Mouse (Mus musculus): ENCODE results near the gene Smad5. TPM values are rescaled to one million over a fixed set of nuclear protein-coding genes. Genes with fewer than 3 reads are reported as not detected.

Gene Smad5
- polyA plus RNA-seq (2012; ENCODE audit: insufficient read depth, insufficient read length, missing spikeins) = 10.2 and 11.5 TPM in 2 replicates

DNA sequence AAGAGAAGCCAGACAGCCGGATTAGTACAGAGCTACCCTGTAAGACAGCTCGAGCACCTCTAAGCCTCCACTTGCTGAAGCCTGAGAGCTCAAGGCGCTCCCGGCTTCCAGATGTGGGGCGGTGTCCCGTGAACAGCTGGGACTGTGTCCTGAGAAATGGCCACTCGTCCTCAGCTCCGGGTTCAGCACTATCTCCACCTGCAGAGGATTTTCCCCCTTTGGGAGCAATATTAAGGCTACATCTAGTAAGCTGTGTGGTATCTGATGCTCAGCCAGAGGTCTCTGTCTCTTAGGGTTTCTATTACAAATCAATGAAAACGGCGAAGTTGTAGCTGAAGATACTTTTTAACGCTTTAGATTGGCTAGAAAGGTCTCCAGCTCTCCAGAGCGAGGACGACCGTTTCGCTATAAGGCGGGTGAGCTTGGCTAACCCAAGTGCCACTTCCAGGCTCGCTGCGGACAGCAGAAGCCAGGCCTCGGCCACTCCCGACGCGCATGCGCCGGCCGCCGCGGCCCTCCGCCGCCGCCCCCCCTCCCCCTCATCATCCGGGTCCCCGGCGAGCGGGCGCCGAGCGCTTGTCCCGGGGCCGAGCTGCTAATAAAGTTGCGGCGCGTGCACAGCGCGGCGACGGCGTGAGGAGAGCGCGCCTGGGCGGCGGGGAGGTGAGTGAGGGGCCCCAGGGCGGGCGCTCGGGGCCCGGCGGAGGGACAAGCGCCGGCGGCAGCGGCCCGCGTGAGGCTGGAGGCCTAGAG, at the start of gene Smad5:
TSS of gene Smad5 (plus strand) at position 542 of the 753 bp plus-strand sequence.
- Histone ChIP-seq H3K4me3 (ENCODE audit: insufficient read depth, low read length) (peak within 1 kb of the TSS; percentile 73), H3K27ac (ENCODE audit: insufficient read depth, low read depth, low read length) (peak within 1 kb of the TSS; percentile 58), H3K4me1 (ENCODE audit: control insufficient read depth, insufficient read depth, low read length) (peaks cover 20% of the 10 kb centered on the region)
- TF ChIP-seq CTCF (IDR thresholded peaks at IDR 0.05; ENCODE audit: low read depth, low read length) (no peak), POLR2A (IDR thresholded peaks at IDR 0.05; ENCODE audit: borderline replicate concordance, low read depth, low read length) (no peak; the same call in 1 of the 2 replicates)

DNA sequence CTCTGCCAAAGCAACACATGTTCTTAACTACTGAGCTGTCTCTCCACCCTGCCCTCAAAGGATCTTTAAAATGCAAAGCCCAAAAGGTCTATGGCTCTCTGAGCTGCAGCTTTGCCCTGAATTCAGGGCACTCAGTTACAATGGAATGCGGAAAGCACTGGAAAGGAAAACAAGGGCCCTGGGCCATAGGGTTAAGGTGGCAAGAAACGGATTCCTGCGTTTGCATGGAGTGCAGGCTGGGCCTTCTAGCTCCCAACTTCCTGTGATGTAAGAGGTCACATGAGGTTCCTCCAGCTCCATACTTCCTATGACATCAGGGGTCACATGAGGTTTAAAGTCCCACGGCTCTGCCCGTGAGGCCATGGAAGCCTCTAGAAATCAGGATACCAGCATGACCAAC, 48.6 kb upstream of the Smad5 start:
- Histone ChIP-seq H3K27ac (ENCODE audit: insufficient read depth, low read depth, low read length) (no peak overlapping the region), H3K4me3 (ENCODE audit: insufficient read depth, low read length) (no peak overlapping the region), H3K4me1 (ENCODE audit: control insufficient read depth, insufficient read depth, low read length) (peaks cover 7% of the 10 kb centered on the region)
- TF ChIP-seq CTCF (IDR thresholded peaks at IDR 0.05; ENCODE audit: low read depth, low read length) (no peak), POLR2A (IDR thresholded peaks at IDR 0.05; ENCODE audit: borderline replicate concordance, low read depth, low read length) (no peak)

DNA sequence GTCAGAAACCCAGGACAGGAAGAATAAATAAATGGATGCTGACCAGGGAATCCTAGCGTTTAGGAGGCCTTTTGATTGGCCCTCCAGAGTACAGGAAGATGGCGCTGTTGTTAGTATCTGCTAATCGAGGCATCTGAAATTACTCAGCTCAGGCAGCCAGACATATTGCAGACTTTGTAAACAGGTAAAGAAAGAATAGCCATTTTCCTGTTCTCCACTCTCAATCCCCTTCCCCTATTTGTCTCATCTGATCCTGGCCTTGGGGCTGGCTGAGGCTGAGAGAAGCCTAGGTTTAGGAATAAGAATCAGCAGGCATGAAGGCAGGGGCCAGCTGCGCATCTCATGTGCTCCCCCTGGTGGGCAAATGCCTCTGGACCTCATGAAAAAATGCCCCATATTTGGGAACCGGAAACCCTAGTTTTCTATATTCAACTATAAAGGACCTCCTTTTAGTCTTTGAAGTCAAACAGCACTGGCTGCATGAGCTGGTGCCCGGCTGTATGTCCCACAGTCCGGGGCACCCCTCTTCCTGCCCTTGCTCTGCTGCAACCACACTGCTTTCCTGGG, 44.8 kb upstream of the Smad5 start:
- no peak for TF ChIP-seq POLR2A (IDR thresholded peaks at IDR 0.05; ENCODE audit: borderline replicate concordance, low read depth, low read length)
- peak; percentile 89 for TF ChIP-seq CTCF (IDR thresholded peaks at IDR 0.05; ENCODE audit: low read depth, low read length)
- H3K27ac ChIP-seq (ENCODE audit: insufficient read depth, low read depth, low read length) = no peak overlapping the region
- no peak overlapping the region for H3K4me3 ChIP-seq (ENCODE audit: insufficient read depth, low read length)
- H3K4me1 ChIP-seq (ENCODE audit: control insufficient read depth, insufficient read depth, low read length) = peaks cover 7% of the 10 kb centered on the region

DNA sequence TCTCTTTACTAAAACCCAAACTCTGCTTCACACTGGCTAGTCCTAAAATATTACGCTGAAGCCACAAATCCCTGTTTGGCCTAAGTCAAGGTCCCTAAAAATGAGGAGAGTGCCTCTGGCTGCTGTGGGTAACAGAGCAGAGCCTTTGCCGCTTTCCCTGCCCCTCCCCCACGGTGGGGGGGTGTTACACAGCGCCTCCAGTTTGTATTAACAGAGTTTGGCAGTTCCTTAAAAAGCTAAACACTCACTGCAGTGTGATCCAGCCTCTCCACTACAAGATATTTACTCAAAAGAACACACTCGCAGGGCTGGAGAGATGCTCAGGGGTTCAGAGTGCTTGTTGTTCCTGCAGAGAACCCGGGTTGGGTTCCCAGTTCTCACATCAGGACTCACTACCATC, 43.9 kb upstream of the Smad5 start:
- Histone ChIP-seq H3K27ac (ENCODE audit: insufficient read depth, low read depth, low read length) (no peak overlapping the region), H3K4me1 (ENCODE audit: control insufficient read depth, insufficient read depth, low read length) (peaks cover 7% of the 10 kb centered on the region), H3K4me3 (ENCODE audit: insufficient read depth, low read length) (no peak overlapping the region)
- TF ChIP-seq CTCF (IDR thresholded peaks at IDR 0.05; ENCODE audit: low read depth, low read length) = no peak
- no peak for TF ChIP-seq POLR2A (IDR thresholded peaks at IDR 0.05; ENCODE audit: borderline replicate concordance, low read depth, low read length)

DNA sequence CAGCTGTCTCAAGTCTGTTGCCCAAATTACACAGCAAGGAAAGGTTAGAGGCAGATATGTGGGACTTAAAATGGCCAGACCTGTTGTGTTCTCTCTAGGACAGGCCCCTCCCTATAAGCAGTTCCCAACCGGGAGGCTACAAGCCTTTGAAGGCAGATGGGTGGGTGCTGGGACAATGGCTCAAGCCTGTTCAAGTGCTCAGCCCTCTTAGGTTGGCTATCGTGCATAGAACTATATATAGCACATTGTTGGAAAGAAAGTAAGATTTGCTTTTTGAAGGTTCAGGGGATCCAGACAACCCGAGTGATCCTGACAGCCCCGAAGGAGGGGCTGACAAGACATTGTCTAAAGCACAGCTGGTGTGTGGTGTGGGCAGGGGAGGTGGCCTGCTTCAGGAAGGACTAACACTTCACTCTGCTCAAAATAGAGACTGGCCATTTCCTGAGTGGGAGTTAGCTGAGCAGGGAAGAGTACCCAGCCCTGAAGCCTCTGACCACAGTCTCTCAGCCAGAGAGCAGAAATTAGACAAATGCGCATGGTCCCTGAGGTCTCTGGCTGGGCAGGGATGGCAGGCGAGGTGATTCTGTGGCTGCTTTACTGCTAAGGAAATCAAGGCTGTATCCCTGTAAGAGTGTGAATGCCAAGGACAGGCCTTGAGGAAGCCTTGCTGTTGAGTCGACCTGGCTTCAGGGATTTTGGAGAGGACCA, 40.7 kb upstream of the Smad5 start:
- TF ChIP-seq CTCF (IDR thresholded peaks at IDR 0.05; ENCODE audit: low read depth, low read length) (no peak), POLR2A (IDR thresholded peaks at IDR 0.05; ENCODE audit: borderline replicate concordance, low read depth, low read length) (no peak)
- no peaks in the 10 kb centered on the region for H3K4me1 ChIP-seq (ENCODE audit: control insufficient read depth, insufficient read depth, low read length)
- no peak overlapping the region for H3K4me3 ChIP-seq (ENCODE audit: insufficient read depth, low read length)
- no peak overlapping the region for H3K27ac ChIP-seq (ENCODE audit: insufficient read depth, low read depth, low read length)

DNA sequence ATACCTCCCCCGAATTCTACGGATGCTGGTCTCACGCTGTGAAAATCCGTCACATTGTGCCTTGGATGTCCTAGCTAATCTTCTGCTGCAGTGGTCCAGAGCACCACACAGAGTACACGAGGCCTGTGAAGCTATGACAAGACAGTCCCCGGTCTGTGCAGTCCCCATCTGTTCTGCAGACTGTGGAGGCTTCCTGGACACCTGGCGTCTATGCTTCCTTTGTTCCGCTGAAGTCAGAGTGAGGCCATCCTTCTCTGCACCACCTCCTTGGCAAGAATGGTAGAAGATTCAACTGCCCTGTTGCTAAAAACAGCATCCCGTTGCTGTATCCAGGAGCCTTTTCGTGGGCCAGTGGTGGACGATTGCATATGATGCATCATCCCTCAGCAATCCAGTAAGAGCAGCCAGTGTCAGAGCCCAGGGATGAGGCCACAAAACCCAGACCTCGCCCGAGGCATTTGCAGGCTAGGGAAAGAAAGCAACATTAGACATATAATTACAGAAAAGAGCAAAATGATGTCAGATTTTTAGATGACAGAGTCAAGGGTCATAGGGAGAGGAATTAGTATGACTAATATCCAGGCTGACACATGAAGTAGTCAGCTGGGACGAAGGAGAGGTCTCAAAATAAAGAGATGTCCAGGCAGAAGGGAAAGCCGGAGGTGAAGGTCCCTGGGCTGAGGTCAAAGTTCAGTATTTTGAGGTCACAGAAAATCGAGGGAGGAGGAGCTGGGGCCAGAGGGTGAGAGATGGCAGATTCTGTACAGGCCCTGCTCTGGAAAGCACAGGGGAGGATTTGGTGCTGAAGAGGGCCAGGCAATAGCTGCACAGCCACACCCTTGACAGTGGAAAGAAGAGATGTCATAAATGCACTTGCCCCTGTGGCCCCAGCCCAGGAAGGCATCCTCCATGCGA, 38.3 kb upstream of the Smad5 start:
- no peak overlapping the region for H3K27ac ChIP-seq (ENCODE audit: insufficient read depth, low read depth, low read length)
- H3K4me1 ChIP-seq (ENCODE audit: control insufficient read depth, insufficient read depth, low read length) = no peaks in the 10 kb centered on the region
- TF ChIP-seq CTCF (IDR thresholded peaks at IDR 0.05; ENCODE audit: low read depth, low read length) (no peak), POLR2A (IDR thresholded peaks at IDR 0.05; ENCODE audit: borderline replicate concordance, low read depth, low read length) (no peak)
- no peak overlapping the region for H3K4me3 ChIP-seq (ENCODE audit: insufficient read depth, low read length)

DNA sequence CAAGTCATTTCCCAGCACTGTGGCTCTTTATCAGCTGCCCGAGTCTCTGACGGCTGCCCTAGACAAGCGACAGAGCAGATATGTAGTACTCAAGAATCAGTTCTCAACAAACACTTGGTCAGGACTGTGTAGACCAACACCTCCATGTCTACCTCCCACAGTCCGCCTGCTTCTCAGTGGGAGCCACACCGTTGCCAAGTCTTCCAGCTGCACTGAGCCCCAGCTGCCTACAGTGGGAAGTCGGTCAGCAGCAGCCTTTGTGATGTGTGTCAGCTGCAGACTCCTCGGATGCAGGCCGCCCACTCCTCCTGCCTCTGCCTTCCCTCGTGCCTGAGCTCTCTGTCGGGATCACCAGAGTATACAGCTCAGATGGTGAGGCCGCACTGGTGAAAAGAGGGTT, 31.6 kb upstream of the Smad5 start:
- Histone ChIP-seq H3K4me1 (ENCODE audit: control insufficient read depth, insufficient read depth, low read length) (no peaks in the 10 kb centered on the region), H3K4me3 (ENCODE audit: insufficient read depth, low read length) (no peak overlapping the region), H3K27ac (ENCODE audit: insufficient read depth, low read depth, low read length) (no peak overlapping the region)
- no peak for TF ChIP-seq POLR2A (IDR thresholded peaks at IDR 0.05; ENCODE audit: borderline replicate concordance, low read depth, low read length)
- TF ChIP-seq CTCF (IDR thresholded peaks at IDR 0.05; ENCODE audit: low read depth, low read length) = no peak

DNA sequence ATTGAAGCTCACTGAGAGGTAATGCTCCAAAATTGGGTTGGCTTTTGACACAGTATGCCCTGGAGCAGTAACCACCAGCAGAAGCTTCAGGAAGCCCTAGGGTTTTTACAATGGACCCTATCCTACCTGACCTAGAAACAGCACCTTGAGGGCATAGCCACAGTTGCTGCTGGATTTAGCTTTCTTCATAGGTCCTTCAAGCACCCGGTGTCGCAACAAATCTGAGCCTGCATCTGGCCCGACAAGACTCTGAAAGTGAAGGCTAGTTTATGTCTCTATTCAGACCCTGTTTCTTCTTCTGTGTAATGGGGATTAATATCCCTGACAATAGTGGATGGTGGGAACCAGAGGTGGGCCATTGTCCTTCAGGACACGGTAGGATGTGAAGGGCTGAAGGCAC, 25.1 kb upstream of the Smad5 start:
- no peak for TF ChIP-seq CTCF (IDR thresholded peaks at IDR 0.05; ENCODE audit: low read depth, low read length)
- no peak for TF ChIP-seq POLR2A (IDR thresholded peaks at IDR 0.05; ENCODE audit: borderline replicate concordance, low read depth, low read length)

DNA sequence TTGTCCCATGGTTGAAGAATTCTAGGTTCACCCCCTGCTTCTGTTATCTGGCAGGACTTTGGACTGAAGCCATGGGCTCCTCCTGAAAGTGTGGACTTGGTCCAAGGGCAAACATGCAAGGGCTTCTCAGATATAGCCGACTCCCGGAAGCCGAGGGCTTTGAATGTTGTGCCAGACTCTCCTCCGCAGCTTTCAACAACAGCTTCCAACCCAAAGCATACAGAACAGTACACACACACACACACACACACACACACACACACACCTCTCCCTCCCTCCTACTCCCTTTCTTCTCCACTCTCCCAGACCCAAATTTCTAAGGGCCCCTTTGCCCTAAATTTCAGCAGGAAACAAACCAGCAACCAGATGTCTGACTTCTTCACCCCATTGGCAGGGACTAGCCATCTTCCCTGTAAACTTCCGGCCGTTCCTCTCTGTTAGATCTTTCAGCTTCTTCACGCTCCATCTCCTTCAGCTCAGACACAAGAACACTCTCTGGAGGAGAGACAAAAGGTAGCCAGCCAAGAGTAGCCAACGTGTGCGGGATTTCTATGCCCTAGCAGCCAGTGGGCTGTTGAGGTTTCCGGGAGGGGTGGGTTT, 24.5 kb upstream of the Smad5 start:
- H3K4me1 ChIP-seq (ENCODE audit: control insufficient read depth, insufficient read depth, low read length) = no peaks in the 10 kb centered on the region
- H3K27ac ChIP-seq (ENCODE audit: insufficient read depth, low read depth, low read length) = no peak overlapping the region
- TF ChIP-seq POLR2A (IDR thresholded peaks at IDR 0.05; ENCODE audit: borderline replicate concordance, low read depth, low read length) (no peak), CTCF (IDR thresholded peaks at IDR 0.05; ENCODE audit: low read depth, low read length) (no peak)
- no peak overlapping the region for H3K4me3 ChIP-seq (ENCODE audit: insufficient read depth, low read length)

More for the DNA sequence above, 25.1 kb upstream of the Smad5 start:
- Histone ChIP-seq H3K4me1 (ENCODE audit: control insufficient read depth, insufficient read depth, low read length) (no peaks in the 10 kb centered on the region), H3K27ac (ENCODE audit: insufficient read depth, low read depth, low read length) (no peak overlapping the region), H3K4me3 (ENCODE audit: insufficient read depth, low read length) (no peak overlapping the region)

Measured in bone marrow macrophage, adult 2 months (primary cell).